Mouse (Mus musculus): Measurements from ENCODE around the gene Atp8a2.
A peak's percentile ranks its signal among the peaks of the same experiment; 100 is the strongest.

Atp8a2 gene

DNA sequence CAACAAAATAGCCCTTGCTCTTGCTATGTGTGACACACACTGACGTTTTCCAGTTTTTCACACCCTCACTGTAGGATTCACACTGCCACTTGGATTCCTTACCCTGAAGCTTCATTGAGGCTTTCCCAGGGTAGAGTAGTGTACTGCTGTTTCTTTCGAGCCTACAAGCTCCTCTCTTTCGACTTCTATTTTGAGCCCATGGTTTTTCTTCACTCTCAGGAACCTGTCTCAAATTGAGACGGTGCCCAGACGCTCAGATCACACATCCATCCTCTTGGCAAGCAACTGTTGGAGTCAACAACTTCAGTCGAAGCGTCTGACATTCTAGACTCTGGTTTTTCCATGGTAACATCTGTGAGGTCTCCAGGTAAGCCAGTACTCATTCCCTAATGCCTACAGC lies at the start of gene Atp8a2:
Gene Atp8a2, minus strand, starts transcription at position 296 of the 400 bp plus-strand sequence.
- peak; percentile 30 for DNase-seq

- DNase-seq: no peak
Observed at GRCm38 (mm10) chr14:60238551-60238950, 41.6 kb upstream of the Atp8a2 start.

DNA sequence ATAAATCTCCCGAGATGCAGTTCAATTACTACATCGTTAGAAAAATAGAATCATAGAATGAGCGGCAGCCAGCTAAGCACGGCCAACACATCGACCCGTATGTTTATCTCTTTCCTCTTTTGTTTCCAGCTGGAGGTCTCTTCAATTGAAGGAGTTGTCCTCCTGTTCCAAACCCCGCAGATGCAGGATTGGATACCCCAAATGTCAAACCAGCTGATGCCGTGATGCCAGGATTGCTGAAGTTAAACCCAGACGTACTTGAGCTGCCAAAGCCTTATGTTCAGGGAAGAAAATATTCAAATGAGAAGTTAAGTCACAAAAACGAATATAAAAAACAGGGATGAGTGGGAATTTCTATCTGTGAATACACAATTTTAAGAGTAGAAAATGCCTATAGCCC lies 22.9 kb upstream of the Atp8a2 start:
- no peak for DNase-seq

- no peak for DNase-seq
Observed at GRCm38 (mm10) chr14:60217616-60218015, 20.6 kb upstream of the Atp8a2 start.

DNA sequence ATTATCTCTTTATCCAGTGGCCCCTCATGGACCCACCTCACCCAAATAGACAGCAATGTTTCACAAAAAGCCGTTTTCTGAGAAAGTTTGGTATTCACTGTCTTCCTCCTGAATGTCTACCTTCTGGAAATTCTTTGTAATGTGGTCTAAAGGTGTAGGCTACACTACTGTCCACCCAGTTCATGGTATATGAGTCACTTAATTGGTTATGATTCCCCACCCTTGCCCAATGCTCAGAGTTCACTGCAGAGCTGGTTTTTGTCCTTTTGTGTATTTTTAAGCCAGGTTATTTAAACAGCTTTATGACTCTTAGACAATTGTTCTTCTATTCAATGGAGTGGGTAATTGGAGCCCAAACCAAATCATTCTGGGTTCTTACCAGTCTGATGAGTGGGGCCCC lies 19.1 kb upstream of the Atp8a2 start:
- no peak for DNase-seq

- no peak for DNase-seq
Observed at GRCm38 (mm10) chr14:60215000-60215399, 18.0 kb upstream of the Atp8a2 start.

DNA sequence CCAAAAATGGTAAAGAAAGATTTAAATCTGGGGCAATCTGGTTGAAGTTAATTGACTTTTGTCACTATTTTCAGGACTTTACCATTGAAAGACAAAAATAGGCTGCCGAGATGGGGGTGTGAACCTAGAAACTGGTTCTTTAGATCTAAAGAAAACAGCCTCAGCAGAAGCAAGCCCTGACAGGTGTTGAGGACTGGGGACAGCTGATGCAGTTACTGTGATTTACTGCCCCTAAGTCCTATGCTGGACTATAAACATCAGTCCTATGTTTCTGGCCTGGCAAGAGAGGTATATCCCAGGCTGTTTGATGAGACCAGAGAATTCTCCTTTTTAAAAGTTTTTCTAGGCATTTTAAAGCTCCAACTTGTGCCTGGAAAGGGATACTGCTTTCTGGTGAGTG lies 17.1 kb upstream of the Atp8a2 start:
- no peak for DNase-seq

DNA sequence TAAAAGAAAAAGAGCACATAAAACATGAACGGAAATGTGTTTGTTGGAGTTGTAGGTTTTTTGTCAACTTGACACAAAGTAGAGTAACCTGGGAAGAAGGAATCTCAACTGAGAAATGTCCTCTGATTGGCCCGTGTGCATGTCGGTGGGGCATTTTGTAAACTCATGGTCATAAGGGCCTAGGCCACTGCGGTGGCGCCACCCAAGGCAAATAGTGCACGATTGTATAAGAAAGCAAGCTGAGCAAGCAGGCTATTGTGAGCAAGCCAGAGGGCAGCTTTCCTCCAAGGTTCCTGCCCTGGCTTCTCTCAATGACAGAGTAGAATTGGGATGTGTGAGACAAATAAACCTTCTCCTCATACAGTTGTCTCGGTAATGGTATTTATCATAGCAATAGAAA lies 12.2 kb upstream of the Atp8a2 start:
- DNase-seq: no peak

- no peak for DNase-seq
Observed at GRCm38 (mm10) chr14:60204993-60205392, 8.0 kb upstream of the Atp8a2 start.

DNA sequence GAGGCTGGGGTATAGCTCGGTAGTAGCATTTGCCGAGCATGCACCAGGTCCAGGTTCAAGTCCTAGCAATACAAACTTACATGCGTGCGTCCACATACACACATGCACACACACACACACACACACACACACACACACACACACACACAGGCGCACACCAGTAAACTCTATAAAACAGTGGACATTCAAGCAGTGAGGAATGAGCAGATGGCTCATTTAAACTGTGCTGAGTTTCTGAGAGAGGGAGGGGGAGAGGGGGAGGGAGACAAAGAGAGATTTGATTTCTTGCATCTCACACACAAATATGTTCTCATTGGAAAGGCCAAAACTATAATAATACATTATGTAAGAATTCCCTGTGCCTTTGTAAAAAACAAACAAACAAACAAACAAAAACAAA lies 980 bp downstream of the Atp8a2 start:
- DNase-seq: no peak

- DNase-seq: no peak
Observed at GRCm38 (mm10) chr14:60194606-60195005, 2.4 kb downstream of the Atp8a2 start.

DNA sequence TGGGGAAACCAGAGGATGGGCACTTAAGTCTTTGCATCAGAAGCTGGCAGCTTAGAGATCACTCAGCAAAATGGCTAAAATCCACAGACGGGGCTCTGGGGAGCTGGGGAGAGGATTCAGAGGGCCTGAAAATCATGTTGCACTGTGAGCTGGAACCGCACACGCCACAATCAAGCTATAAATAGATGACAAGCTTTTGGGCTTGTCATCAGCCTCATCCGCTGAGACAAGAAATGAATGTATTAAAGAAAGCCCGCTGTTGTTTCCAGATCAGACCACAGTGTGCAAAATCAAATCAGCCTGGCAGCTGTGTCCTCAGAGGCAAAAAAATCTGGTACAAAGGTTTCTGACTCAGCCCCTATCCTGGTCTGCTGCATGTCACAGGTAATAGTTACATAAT lies 7.2 kb downstream of the Atp8a2 start:
- no peak for DNase-seq

DNA sequence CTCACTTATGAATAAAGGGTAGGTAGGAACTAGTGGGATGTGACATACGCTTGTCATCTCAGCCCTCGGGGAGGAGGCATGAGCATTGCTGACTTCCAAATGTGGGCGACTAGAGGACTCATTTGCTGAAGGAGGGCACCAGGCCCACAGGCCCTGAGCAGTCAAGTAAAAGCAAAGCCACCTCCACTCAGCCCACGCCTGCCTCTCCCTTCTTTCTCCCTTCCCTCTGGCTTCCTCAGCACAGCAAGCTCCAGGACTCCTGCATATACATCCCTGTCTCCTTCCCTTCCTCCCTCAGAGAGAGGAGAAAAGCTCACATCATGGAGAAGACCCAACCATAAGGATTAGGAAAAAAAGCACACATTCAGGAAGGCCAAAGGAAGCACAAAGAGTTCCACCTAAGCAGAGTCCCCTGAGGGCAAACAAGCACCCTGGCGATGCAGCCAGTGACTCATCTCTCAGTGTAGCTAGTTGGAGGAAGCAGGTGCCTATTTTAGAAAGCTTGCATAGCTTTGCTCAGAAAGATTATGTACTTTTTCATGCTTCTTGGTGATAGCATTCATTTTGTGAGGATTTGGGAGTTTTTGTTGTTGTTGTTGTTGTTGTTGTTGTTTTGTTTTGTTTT lies 8.7 kb downstream of the Atp8a2 start:
- peak; percentile 62 for DNase-seq

DNA sequence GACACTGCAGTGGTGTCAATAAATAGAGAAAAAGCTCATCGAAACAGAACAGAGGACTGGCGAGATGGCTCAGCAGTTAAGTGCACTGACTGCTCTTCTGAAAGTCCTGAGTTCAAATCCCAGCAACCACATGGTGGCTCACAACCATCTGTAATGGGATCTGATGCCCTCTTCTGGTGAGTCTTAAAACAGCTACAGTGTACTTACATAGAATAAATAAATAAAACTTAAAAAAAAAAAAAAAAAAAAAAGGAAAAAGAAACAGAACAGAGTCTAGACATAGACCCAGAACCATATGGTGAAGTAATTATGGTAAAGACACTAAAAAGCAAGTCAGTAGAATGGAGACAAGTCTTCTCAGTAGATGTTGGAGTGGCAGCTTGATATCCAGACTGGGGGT lies 15.7 kb downstream of the Atp8a2 start:
- DNase-seq: no peak

DNA sequence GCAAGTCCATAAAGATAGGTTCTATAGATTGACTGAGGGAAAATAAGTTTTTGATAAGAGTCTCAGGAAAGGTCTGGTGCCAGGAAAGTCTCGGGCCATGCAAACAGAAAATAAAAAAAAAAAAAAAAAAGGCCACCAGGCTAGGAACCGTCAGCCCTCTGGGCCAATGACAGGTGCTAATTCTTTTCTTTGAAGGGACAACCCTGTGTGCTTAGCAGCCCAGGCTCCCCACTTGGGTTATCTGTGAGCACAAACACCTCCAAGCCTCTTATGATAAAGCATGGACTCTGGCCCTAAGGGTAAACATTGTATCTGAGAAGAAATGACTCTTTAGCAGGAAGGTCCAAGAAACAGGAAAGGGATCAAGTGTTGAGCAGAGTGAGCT lies 18.4 kb downstream of the Atp8a2 start:
- no peak for DNase-seq

DNA sequence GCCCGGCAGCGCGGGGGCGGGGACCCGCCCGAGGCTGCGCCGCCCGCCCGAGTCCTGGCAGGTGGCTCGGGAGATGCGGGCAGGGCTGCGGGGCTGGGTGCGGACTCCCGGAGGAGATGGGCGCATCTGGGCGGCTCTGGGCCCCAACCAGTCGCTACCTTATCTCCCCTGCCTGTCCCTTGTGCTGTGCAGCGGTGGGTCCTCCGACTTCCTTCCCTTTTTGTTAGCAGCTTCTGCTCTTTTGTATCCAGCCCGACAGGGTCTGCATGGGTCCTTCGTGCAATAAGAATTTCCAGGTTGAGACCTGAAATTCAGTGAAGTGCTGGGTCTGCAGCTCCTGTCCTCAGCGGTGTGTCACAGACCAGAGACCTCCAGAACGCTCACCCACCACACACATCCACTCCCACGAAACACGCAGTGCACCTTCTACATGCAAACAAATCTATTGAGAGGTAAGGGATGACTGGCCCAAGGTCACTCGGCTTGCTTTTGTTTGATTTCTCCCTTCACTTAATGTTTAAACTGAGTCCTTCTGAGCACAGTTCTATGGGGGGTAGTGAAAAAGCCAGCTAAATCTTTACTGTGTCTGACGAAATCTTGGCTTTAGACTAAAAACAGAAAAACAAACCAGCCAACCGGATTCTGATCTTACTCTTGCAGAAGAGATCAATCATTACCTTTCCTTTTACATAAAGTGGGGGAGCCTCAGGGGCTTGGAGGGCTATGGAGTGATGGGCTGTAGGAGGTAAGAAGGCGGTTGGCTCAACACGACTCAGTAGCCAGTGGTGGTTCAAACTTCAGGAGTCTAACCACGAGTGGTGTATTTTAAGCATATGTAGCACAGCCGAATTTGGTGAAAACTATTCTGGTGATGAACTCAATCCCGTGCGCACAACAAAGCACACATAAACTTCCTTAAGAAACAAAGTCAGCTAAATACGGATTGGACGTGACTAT lies 19.1 kb downstream of the Atp8a2 start:
- DNase-seq: peak; percentile 14

GRCm38 (mm10) chr14:60176891-60177613 lies 19.9 kb downstream of the Atp8a2 start:
- peak; percentile 79 for DNase-seq

GRCm38 (mm10) chr14:60176469-60176890 lies 20.5 kb downstream of the Atp8a2 start:
- DNase-seq: no peak

GRCm38 (mm10) chr14:60172286-60173055 lies 24.5 kb downstream of the Atp8a2 start:
- no peak for DNase-seq

- no peak for DNase-seq
Observed at GRCm38 (mm10) chr14:60170845-60171610, 26.0 kb downstream of the Atp8a2 start.

GRCm38 (mm10) chr14:60163367-60163766 lies 33.6 kb downstream of the Atp8a2 start:
- no peak for DNase-seq

DNA sequence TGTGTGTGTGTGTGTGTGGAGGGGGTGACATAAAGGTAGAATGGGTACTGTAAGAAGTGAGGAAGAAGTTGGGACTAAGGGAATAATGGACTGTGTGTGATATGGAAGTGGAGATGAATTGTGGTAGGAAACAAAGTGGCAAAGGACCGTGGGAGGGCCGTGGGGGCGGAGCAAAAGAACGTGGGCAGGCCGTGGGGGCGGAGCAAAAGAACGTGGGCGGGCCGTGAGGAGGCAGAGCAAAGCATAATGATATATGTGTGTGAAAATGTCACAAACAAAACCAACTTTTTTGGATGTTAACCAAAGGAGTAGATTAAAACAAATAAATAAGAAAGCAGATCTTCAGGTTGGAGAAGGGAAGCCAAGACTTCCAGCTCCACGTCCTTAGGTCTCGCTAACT lies 44.6 kb downstream of the Atp8a2 start:
- no peak for DNase-seq

Data from right cerebral cortex, postnatal 25 days (tissue).